Mouse (Mus musculus): ENCODE data around the gene Gm29797. TPM values are rescaled to one million over a fixed set of nuclear protein-coding genes. Genes with fewer than 3 reads are reported as not detected.

Gm29797 gene
- polyA plus RNA-seq, 1 experiment from 2014 or later, result not detected

- ATAC-seq (replicated peaks), result no peak
- H3K9ac ChIP-seq, result no peak overlapping the region
- no peak overlapping the region for H3K4me3 ChIP-seq
- H3K9me3 ChIP-seq, result no peaks in the 10 kb centered on the region
- H3K4me2 ChIP-seq, result no peak overlapping the region
- no peak overlapping the region for H3K27ac ChIP-seq
- no peaks in the 10 kb centered on the region for H3K27me3 ChIP-seq (replicated peaks)
- peaks cover 28% of the 10 kb centered on the region for H3K36me3 ChIP-seq (replicated peaks)
- peaks cover 6% of the 10 kb centered on the region; the same call in 1 of the 2 replicates for H3K4me1 ChIP-seq
- 75% methylated on average over 2 of the region's 2 CpGs for WGBS
Observed at GRCm38 (mm10) chr2:181657441-181657840, 607 bp downstream of the Gm29797 start.

- Histone ChIP-seq H3K9ac (no peak overlapping the region), H3K27ac (no peak overlapping the region), H3K4me2 (no peak overlapping the region), H3K27me3 (replicated peaks) (no peaks in the 10 kb centered on the region), H3K36me3 (replicated peaks) (peaks cover 22% of the 10 kb centered on the region; the same call in 1 of the 2 replicates), H3K9me3 (no peaks in the 10 kb centered on the region), H3K4me3 (no peak overlapping the region), H3K4me1 (peaks cover 6% of the 10 kb centered on the region; the same call in 1 of the 2 replicates)
- 90% methylated on average over 7 of the region's 7 CpGs for WGBS
- ATAC-seq (replicated peaks), result no peak
Observed at GRCm38 (mm10) chr2:181658528-181658927, 1.7 kb downstream of the Gm29797 start.

- H3K27ac ChIP-seq, result no peak overlapping the region
- H3K9me3 ChIP-seq, result no peaks in the 10 kb centered on the region
- H3K4me1 ChIP-seq, result peaks cover 6% of the 10 kb centered on the region; the same call in 1 of the 2 replicates
- H3K36me3 ChIP-seq (replicated peaks), result peaks cover 20% of the 10 kb centered on the region; the same call in 1 of the 2 replicates
- no peak overlapping the region for H3K4me3 ChIP-seq
- WGBS, result 33% methylated on average over 17 of the region's 17 CpGs
- no peak overlapping the region for H3K4me2 ChIP-seq
- H3K9ac ChIP-seq, result no peak overlapping the region
- no peaks in the 10 kb centered on the region for H3K27me3 ChIP-seq (replicated peaks)
- peak; percentile 41 for ATAC-seq (replicated peaks)
Observed at GRCm38 (mm10) chr2:181658930-181659555, 2.2 kb downstream of the Gm29797 start.

- H3K9ac ChIP-seq, result no peak overlapping the region
- H3K27me3 ChIP-seq (replicated peaks), result no peaks in the 10 kb centered on the region
- peaks cover 17% of the 10 kb centered on the region; the same call in 1 of the 2 replicates for H3K36me3 ChIP-seq (replicated peaks)
- no peak overlapping the region for H3K27ac ChIP-seq
- WGBS, result 11% methylated on average over 9 of the region's 9 CpGs
- H3K4me2 ChIP-seq, result no peak overlapping the region
- peaks cover 6% of the 10 kb centered on the region; the same call in 1 of the 2 replicates for H3K4me1 ChIP-seq
- H3K9me3 ChIP-seq, result no peaks in the 10 kb centered on the region
- H3K4me3 ChIP-seq, result no peak overlapping the region
- peak; percentile 78 for ATAC-seq (replicated peaks)
Observed at GRCm38 (mm10) chr2:181659609-181660055, 2.8 kb downstream of the Gm29797 start.

GRCm38 (mm10) chr2:181662620-181663297 is 5.9 kb downstream of the Gm29797 start:
- Histone ChIP-seq H3K4me2 (no peak overlapping the region), H3K36me3 (replicated peaks) (no peaks in the 10 kb centered on the region), H3K27me3 (replicated peaks) (no peaks in the 10 kb centered on the region), H3K4me3 (no peak overlapping the region), H3K9me3 (no peaks in the 10 kb centered on the region), H3K27ac (no peak overlapping the region), H3K4me1 (peaks cover 6% of the 10 kb centered on the region; the same call in 1 of the 2 replicates), H3K9ac (no peak overlapping the region)
- no peak for ATAC-seq (replicated peaks)
- WGBS, result 85% methylated on average over 3 of the region's 3 CpGs

GRCm38 (mm10) chr2:181663298-181663630 is 6.4 kb downstream of the Gm29797 start:
- H3K4me3 ChIP-seq, result no peak overlapping the region
- H3K4me2 ChIP-seq, result no peak overlapping the region
- H3K27me3 ChIP-seq (replicated peaks), result peaks cover 2% of the 10 kb centered on the region; the same call in 1 of the 2 replicates
- no peak overlapping the region for H3K27ac ChIP-seq
- no peaks in the 10 kb centered on the region for H3K36me3 ChIP-seq (replicated peaks)
- 47% methylated on average over 4 of the region's 4 CpGs for WGBS
- no peak overlapping the region for H3K9ac ChIP-seq
- no peaks in the 10 kb centered on the region for H3K9me3 ChIP-seq
- ATAC-seq (replicated peaks), result no peak
- H3K4me1 ChIP-seq, result peaks cover 6% of the 10 kb centered on the region; the same call in 1 of the 2 replicates

- 3% methylated on average over 56 of the region's 56 CpGs for WGBS
- Histone ChIP-seq H3K4me3 (peak overlapping the region; percentile 39), H3K27ac (no peak overlapping the region), H3K4me2 (peak overlapping the region; percentile 65), H3K36me3 (replicated peaks) (no peaks in the 10 kb centered on the region), H3K9ac (0 out of 2 replicates have a peak overlapping the region, but pooled peaks have one; percentile 20), H3K27me3 (replicated peaks) (peaks cover 62% of the 10 kb centered on the region), H3K9me3 (no peaks in the 10 kb centered on the region), H3K4me1 (peaks cover 20% of the 10 kb centered on the region)
- no peak; the same call in 1 of the 2 replicates for ATAC-seq (replicated peaks)
Observed at GRCm38 (mm10) chr2:181670285-181670912, 13.6 kb downstream of the Gm29797 start.

GRCm38 (mm10) chr2:181670913-181671311 is 14.1 kb downstream of the Gm29797 start:
- H3K27ac ChIP-seq, result no peak overlapping the region
- no peaks in the 10 kb centered on the region for H3K36me3 ChIP-seq (replicated peaks)
- H3K9me3 ChIP-seq, result no peaks in the 10 kb centered on the region
- H3K9ac ChIP-seq, result peak overlapping the region; percentile 20; the same call in 1 of the 2 replicates
- no peak for ATAC-seq (replicated peaks)
- peaks cover 22% of the 10 kb centered on the region for H3K4me1 ChIP-seq
- WGBS, result under 1% methylated on average over 41 of the region's 41 CpGs
- H3K4me2 ChIP-seq, result peak overlapping the region; percentile 65
- H3K4me3 ChIP-seq, result peak overlapping the region; percentile 39
- H3K27me3 ChIP-seq (replicated peaks), result peaks cover 62% of the 10 kb centered on the region

GRCm38 (mm10) chr2:181671326-181671725 is 14.5 kb downstream of the Gm29797 start, which contains the start of gene Sox18:
TSS of gene Sox18 (minus strand) at chr2:181671640.
- H3K9me3 ChIP-seq, result no peaks in the 10 kb centered on the region
- H3K9ac ChIP-seq, result peak within 1 kb of the TSS; percentile 29; the same call in 1 of the 2 replicates
- H3K4me1 ChIP-seq, result peaks cover 22% of the 10 kb centered on the region
- no peaks in the 10 kb centered on the region for H3K36me3 ChIP-seq (replicated peaks)
- no peak within 1 kb of the TSS for H3K27ac ChIP-seq
- H3K4me2 ChIP-seq, result peak within 1 kb of the TSS; percentile 65
- 0 out of 2 replicates have a peak, but pooled peaks have one; percentile 28 for ATAC-seq (replicated peaks)
- H3K4me3 ChIP-seq, result peak within 1 kb of the TSS; percentile 39
- 0% methylated on average over 43 of the region's 43 CpGs for WGBS
- peaks cover 62% of the 10 kb centered on the region for H3K27me3 ChIP-seq (replicated peaks)

GRCm38 (mm10) chr2:181671984-181672383 is 15.2 kb downstream of the Gm29797 start:
- Histone ChIP-seq H3K9me3 (no peaks in the 10 kb centered on the region), H3K27ac (no peak overlapping the region), H3K4me3 (no peak overlapping the region), H3K4me1 (peaks cover 22% of the 10 kb centered on the region), H3K36me3 (replicated peaks) (no peaks in the 10 kb centered on the region), H3K9ac (no peak overlapping the region), H3K27me3 (replicated peaks) (peaks cover 62% of the 10 kb centered on the region), H3K4me2 (peak overlapping the region; percentile 65)
- 25% methylated on average over 7 of the region's 7 CpGs for WGBS
- ATAC-seq (replicated peaks), result no peak

- H3K27me3 ChIP-seq (replicated peaks), result peaks cover 58% of the 10 kb centered on the region
- H3K27ac ChIP-seq, result no peak overlapping the region
- 59% methylated on average over 1 of the region's 1 CpGs for WGBS
- no peaks in the 10 kb centered on the region for H3K9me3 ChIP-seq
- no peaks in the 10 kb centered on the region for H3K36me3 ChIP-seq (replicated peaks)
- no peak for ATAC-seq (replicated peaks)
- no peak overlapping the region for H3K4me3 ChIP-seq
- no peak overlapping the region for H3K4me2 ChIP-seq
- no peak overlapping the region for H3K9ac ChIP-seq
- peaks cover 22% of the 10 kb centered on the region for H3K4me1 ChIP-seq
Observed at GRCm38 (mm10) chr2:181673501-181673900, 16.7 kb downstream of the Gm29797 start.

- Histone ChIP-seq H3K4me3 (no peak overlapping the region), H3K27ac (no peak overlapping the region), H3K36me3 (replicated peaks) (no peaks in the 10 kb centered on the region), H3K4me1 (peaks cover 28% of the 10 kb centered on the region), H3K9ac (no peak overlapping the region), H3K27me3 (replicated peaks) (peaks cover 43% of the 10 kb centered on the region), H3K4me2 (no peak overlapping the region), H3K9me3 (no peaks in the 10 kb centered on the region)
- WGBS, result 90% methylated on average over 4 of the region's 4 CpGs
- ATAC-seq (replicated peaks), result no peak
Observed at GRCm38 (mm10) chr2:181674934-181675333, 18.1 kb downstream of the Gm29797 start.

All from midbrain, embryonic 15.5 days (tissue).